Mouse (Mus musculus): Measurements from ENCODE around the gene Hps6. TPM values are rescaled to one million over a fixed set of nuclear protein-coding genes. Genes with fewer than 3 reads are reported as not detected.

Gene Hps6
- total RNA-seq, 2 experiments from 2014 or later: 9.8 to 15.1 TPM

GRCm38 (mm10) chr19:46044271-46044992 is 41.1 kb downstream of the Hps6 start, which contains the start of gene Pprc1:
Pprc1 (plus strand) TSS chr19:46044886.
- no peak for DNase-seq (ENCODE audit: low spot score in 2 of 2)

GRCm38 (mm10) chr19:46044993-46045695 is 41.8 kb downstream of the Hps6 start, which contains the start of gene Ldb1:
Ldb1 (minus strand) TSS chr19:46045214.
- peak; percentile 81 to 86 for DNase-seq (ENCODE audit: low spot score in 2 of 2)

GRCm38 (mm10) chr19:46045696-46046311 is 42.5 kb downstream of the Hps6 start:
- peak in 1 of 2 experiments; percentile 44 for DNase-seq (ENCODE audit: low spot score in 2 of 2)

GRCm38 (mm10) chr19:46046621-46047025 is 43.3 kb downstream of the Hps6 start:
- no peak for DNase-seq (ENCODE audit: low spot score in 2 of 2)

GRCm38 (mm10) chr19:46047426-46047825 is 44.1 kb downstream of the Hps6 start:
- no peak for DNase-seq (ENCODE audit: low spot score in 2 of 2)

- DNase-seq (ENCODE audit: low spot score in 2 of 2): no peak
Observed at GRCm38 (mm10) chr19:46049129-46049528, 45.8 kb downstream of the Hps6 start.

- no peak for DNase-seq (ENCODE audit: low spot score in 2 of 2)
Observed at GRCm38 (mm10) chr19:46050462-46050861, 47.2 kb downstream of the Hps6 start.

Other genes starting within 250 kb of the Hps6 start
- 10 to 100 TPM; 75.4 to 86.4 TPM for gene Mgea5, start 219.7 kb upstream of the Hps6 start, total RNA-seq (2021)
- under 1 TPM in 1 of 2 experiments, not detected in 1; 0.13 TPM for gene Kcnip2, start 187.4 kb upstream of the Hps6 start, total RNA-seq (2021)
- gene Armh3, start 5.0 kb upstream of the Hps6 start, total RNA-seq (2021): 10 to 100 TPM; 12.0 to 12.3 TPM
- 10 to 100 TPM; 39.8 to 40.9 TPM for gene Pprc1, start 41.4 kb downstream of the Hps6 start, total RNA-seq (2021)
- gene Ldb1, start 41.7 kb downstream of the Hps6 start, total RNA-seq (2021): 10 to 100 TPM; 53.0 to 59.4 TPM
- 10 to 100 TPM; 52.2 to 61.8 TPM for gene Nolc1, start 72.4 kb downstream of the Hps6 start, total RNA-seq (2021)
- gene Elovl3, start 128.4 kb downstream of the Hps6 start, total RNA-seq (2021): 10 to 100 TPM; 84.8 to 94.1 TPM
- gene Pitx3, start 144.8 kb downstream of the Hps6 start, total RNA-seq (2021): not detected
- gene Gbf1, start 149.0 kb downstream of the Hps6 start, total RNA-seq (2021): 10 to 100 TPM; 67.8 to 82.5 TPM

All from adrenal gland, adult 18-20 months (tissue).